Mouse (Mus musculus) myocyte (in vitro differentiated cells): Measurements from ENCODE around the gene Myl4.

Source experiments
- E2F4 ChIP-seq: IDR thresholded peaks from one replicate; pipeline ENCODE4 v1.6.1; 2011; ENCODE audit warnings: mild to moderate bottlenecking, control low read depth, moderate library complexity; ENCODE audit not compliant: insufficient read depth
- MAX ChIP-seq: IDR thresholded peaks from one replicate; pipeline ENCODE4 v1.6.1; 2011; ENCODE audit warnings: low read depth, mild to moderate bottlenecking, control low read depth
- MYOD1 ChIP-seq, 3 experiments: IDR thresholded peaks; one replicate each; pipeline ENCODE4 v1.6.1; 2011; ENCODE audit warnings: control low read depth in 2 of 3, low read depth in 2 of 3, mild to moderate bottlenecking in 2 of 3, moderate library complexity in 1 of 3; ENCODE audit not compliant: insufficient read length in 2 of 3, control insufficient read depth in 1 of 3
- MYOG ChIP-seq, 3 experiments: IDR thresholded peaks; one replicate each; pipeline ENCODE4 v1.6.1; 2011; ENCODE audit warnings: control low read depth in 2 of 3, low read depth in 2 of 3, mild to moderate bottlenecking in 2 of 3; ENCODE audit not compliant: insufficient read length in 2 of 3, control insufficient read depth in 1 of 3, insufficient read depth in 1 of 3
- POLR2A ChIP-seq: IDR thresholded peaks from one replicate; pipeline ENCODE4 v1.6.1; 2011; ENCODE audit warnings: low read depth, mild to moderate bottlenecking, control low read depth, moderate library complexity; ENCODE audit not compliant: insufficient read length
- POLR2AphosphoS2 ChIP-seq: IDR thresholded peaks from one replicate; pipeline ENCODE4 v1.6.1; 2011; ENCODE audit warnings: low read depth, control low read depth; ENCODE audit not compliant: insufficient read length
- TCF12 ChIP-seq: IDR thresholded peaks from one replicate; pipeline ENCODE4 v1.6.1; 2011; ENCODE audit warnings: mild to moderate bottlenecking, control low read depth; ENCODE audit not compliant: poor library complexity, insufficient read depth, severe bottlenecking

DNA sequence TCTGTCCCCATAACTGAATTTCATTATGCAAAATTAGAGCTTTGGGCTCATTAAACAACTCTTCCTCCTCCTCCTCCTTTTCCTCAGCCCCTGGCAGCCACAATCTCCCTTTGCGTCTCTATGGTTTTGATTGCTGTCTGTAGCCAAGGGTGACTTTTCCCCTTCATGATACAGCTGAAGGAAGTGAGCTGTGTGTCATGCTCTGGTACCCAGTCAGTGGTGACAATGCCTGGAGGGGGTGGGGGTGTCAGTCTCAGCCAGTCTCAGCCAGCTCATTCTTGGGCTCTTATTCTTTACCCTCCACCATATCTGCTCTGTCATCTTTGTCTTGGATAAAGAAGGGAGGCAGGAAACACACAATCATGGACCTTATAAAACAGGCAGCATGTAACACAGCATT lies 80.8 kb downstream of the Myl4 start:
- TF ChIP-seq MYOG (IDR thresholded peaks at IDR 0.05; ENCODE audit: control insufficient read depth in 1 of 3, insufficient read depth in 1 of 3, insufficient read length in 2 of 3, low read depth in 2 of 3) = no peak
- TF ChIP-seq POLR2A = no peak
- no peak for TF ChIP-seq TCF12
- no peak for TF ChIP-seq MYOD1 (IDR thresholded peaks at IDR 0.05; ENCODE audit: control insufficient read depth in 1 of 3, insufficient read length in 2 of 3, low read depth in 2 of 3)
- no peak for TF ChIP-seq POLR2AphosphoS2
- no peak for TF ChIP-seq MAX
- no peak for TF ChIP-seq E2F4
